Mouse (Mus musculus): ENCODE measurements at regions not wholly inside any gene's neighbourhood (a gene's known extent, or its start where the extent isn't known, plus 50 kb on each side); places are given as distances from the start of the nearest gene placed in this dataset.
A peak's percentile ranks its signal among the peaks of the same experiment; 100 is the strongest.

GRCm38 (mm10) chr13:28718169-28718867 is 235.2 kb downstream of the Sox4 start:
- in situ Hi-C loops (cut with MboI; ENCODE audit: low sequenced_read_pairs in 2 of 2, unreplicated experiment in 2 of 2): no loop called here
- H3K27ac ChIP-seq (ENCODE audit: insufficient read depth, low read depth, low read length, poor library complexity, severe bottlenecking): no peak overlapping the region
- H3K9ac ChIP-seq (ENCODE audit: insufficient read depth, low read depth, low read length, poor library complexity, severe bottlenecking): no peak overlapping the region
- no peaks in the 10 kb centered on the region for H3K36me3 ChIP-seq (ENCODE audit: control insufficient read depth, insufficient read depth, low read length, poor library complexity, severe bottlenecking)
- no peaks in the 10 kb centered on the region for H3K9me3 ChIP-seq (ENCODE audit: control insufficient read depth, insufficient read depth, low read depth, low read length)
- H3K4me1 ChIP-seq (ENCODE audit: control insufficient read depth in 2 of 2, insufficient read depth in 2 of 2, low read length in 2 of 2, poor library complexity in 1 of 2): peaks cover 12 to 14% of the 10 kb centered on the region in 2 experiments; a peak in 3 of 4 replicates
- TF ChIP-seq MAFK (IDR thresholded peaks at IDR 0.05; ENCODE audit: insufficient read depth, low read depth, low read length) (no peak), ZNF384 (IDR thresholded peaks at IDR 0.05; ENCODE audit: low read depth, low read length) (peak; percentile 91)
- no peak for DNase-seq (ENCODE audit: low read depth, low spot score)
- peak overlapping the region in 1 of 2 experiments; percentile 10; a peak in 2 of 4 replicates for H3K4me3 ChIP-seq (ENCODE audit: insufficient read depth in 1 of 2, low read depth in 1 of 2, low read length in 2 of 2, poor library complexity in 1 of 2, severe bottlenecking in 1 of 2)

DNA sequence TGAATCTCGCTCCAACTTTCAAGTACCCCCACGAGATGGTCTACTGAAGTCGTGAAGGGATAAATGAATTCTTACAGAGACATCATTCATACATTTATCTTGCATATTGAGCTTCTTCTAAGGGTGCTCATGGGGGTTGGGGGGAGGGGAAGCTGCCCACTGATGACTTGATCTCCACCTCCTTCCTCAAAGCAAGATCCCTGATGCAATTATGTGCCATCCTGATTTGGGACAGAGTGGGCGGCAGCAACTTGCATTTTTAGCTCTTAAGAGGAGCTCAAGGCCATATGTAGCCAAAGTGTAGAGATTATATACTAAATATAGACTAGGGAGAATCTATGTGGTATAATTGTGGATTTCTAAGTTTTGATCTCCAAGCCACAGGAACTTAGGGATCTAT is 236.1 kb downstream of the Sox4 start:
- TF ChIP-seq HCFC1 (IDR thresholded peaks at IDR 0.05; ENCODE audit: borderline replicate concordance, insufficient read depth, low read length): no peak
- no peak for TF ChIP-seq ZNF384 (IDR thresholded peaks at IDR 0.05; ENCODE audit: low read depth, low read length)
- TF ChIP-seq MAFK (IDR thresholded peaks at IDR 0.05; ENCODE audit: insufficient read depth, low read depth, low read length): no peak
- no peak for TF ChIP-seq CHD2 (IDR thresholded peaks at IDR 0.05; ENCODE audit: low read depth, low read length)
- no peak for TF ChIP-seq ZC3H11A (IDR thresholded peaks at IDR 0.05; ENCODE audit: borderline replicate concordance, low read depth, low read length)
- Histone ChIP-seq H3K4me1 (ENCODE audit: control insufficient read depth in 2 of 2, insufficient read depth in 2 of 2, low read length in 2 of 2, poor library complexity in 1 of 2) (peaks cover 12 to 14% of the 10 kb centered on the region in 2 experiments; a peak in 3 of 4 replicates), H3K9me3 (ENCODE audit: control insufficient read depth, insufficient read depth, low read depth, low read length) (no peaks in the 10 kb centered on the region), H3K9ac (ENCODE audit: insufficient read depth, low read depth, low read length, poor library complexity, severe bottlenecking) (no peak overlapping the region), H3K36me3 (ENCODE audit: control insufficient read depth, insufficient read depth, low read length, poor library complexity, severe bottlenecking) (no peaks in the 10 kb centered on the region), H3K4me3 (ENCODE audit: insufficient read depth in 1 of 2, low read depth in 1 of 2, low read length in 2 of 2, poor library complexity in 1 of 2, severe bottlenecking in 1 of 2) (no peak overlapping the region), H3K27ac (ENCODE audit: insufficient read depth, low read depth, low read length, poor library complexity, severe bottlenecking) (no peak overlapping the region)
- in situ Hi-C loops (cut with MboI; ENCODE audit: low sequenced_read_pairs in 2 of 2, unreplicated experiment in 2 of 2): no loop called here
- DNase-seq (ENCODE audit: low read depth, low spot score): no peak

GRCm38 (mm10) chr13:28709966-28710365 is 243.5 kb downstream of the Sox4 start:
- Histone ChIP-seq H3K36me3 (ENCODE audit: control insufficient read depth, insufficient read depth, low read length, poor library complexity, severe bottlenecking) (no peaks in the 10 kb centered on the region), H3K27ac (ENCODE audit: insufficient read depth, low read depth, low read length, poor library complexity, severe bottlenecking) (no peak overlapping the region), H3K9me3 (ENCODE audit: control insufficient read depth, insufficient read depth, low read depth, low read length) (no peaks in the 10 kb centered on the region), H3K4me3 (ENCODE audit: insufficient read depth in 1 of 2, low read depth in 1 of 2, low read length in 2 of 2, poor library complexity in 1 of 2, severe bottlenecking in 1 of 2) (no peak overlapping the region), H3K9ac (ENCODE audit: insufficient read depth, low read depth, low read length, poor library complexity, severe bottlenecking) (no peak overlapping the region), H3K4me1 (ENCODE audit: control insufficient read depth in 2 of 2, insufficient read depth in 2 of 2, low read length in 2 of 2, poor library complexity in 1 of 2) (peaks cover 0 to 4% of the 10 kb centered on the region in 2 experiments; a peak in 1 of 4 replicates)
- in situ Hi-C loops (cut with MboI; ENCODE audit: low sequenced_read_pairs in 2 of 2, unreplicated experiment in 2 of 2): no loop called here
- DNase-seq (ENCODE audit: low read depth, low spot score): no peak
- TF ChIP-seq HCFC1 (IDR thresholded peaks at IDR 0.05; ENCODE audit: borderline replicate concordance, insufficient read depth, low read length) (no peak), CHD2 (IDR thresholded peaks at IDR 0.05; ENCODE audit: low read depth, low read length) (no peak), ZC3H11A (IDR thresholded peaks at IDR 0.05; ENCODE audit: borderline replicate concordance, low read depth, low read length) (no peak), ZNF384 (IDR thresholded peaks at IDR 0.05; ENCODE audit: low read depth, low read length) (no peak), MAFK (IDR thresholded peaks at IDR 0.05; ENCODE audit: insufficient read depth, low read depth, low read length) (no peak)

DNA sequence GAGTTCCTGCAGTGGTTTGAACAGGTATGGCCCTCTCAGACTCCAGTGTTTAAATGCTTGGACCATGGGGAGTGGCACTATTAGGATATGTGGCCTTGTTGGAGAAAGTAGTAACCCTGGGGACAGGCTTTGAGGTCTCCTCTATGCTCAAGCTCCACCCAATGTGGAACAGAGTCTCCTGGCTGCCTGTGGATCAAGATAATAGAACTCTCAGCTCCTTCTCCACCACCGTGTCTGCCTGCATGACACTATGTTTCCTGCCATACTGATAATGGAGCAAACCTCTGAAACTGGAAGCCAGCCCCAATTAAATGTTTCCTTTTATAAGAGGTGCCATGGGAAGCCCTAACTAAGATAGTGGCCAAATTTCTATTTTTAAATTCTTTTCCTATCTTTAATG is 252.2 kb downstream of the Sox4 start:
- in situ Hi-C loops (cut with MboI; ENCODE audit: low sequenced_read_pairs in 2 of 2, unreplicated experiment in 2 of 2): no loop called here
- Histone ChIP-seq H3K4me1 (ENCODE audit: control insufficient read depth in 2 of 2, insufficient read depth in 2 of 2, low read length in 2 of 2, poor library complexity in 1 of 2) (peaks cover 4 to 11% of the 10 kb centered on the region in 2 experiments; a peak in 3 of 4 replicates), H3K9me3 (ENCODE audit: control insufficient read depth, insufficient read depth, low read depth, low read length) (no peaks in the 10 kb centered on the region), H3K27ac (ENCODE audit: insufficient read depth, low read depth, low read length, poor library complexity, severe bottlenecking) (no peak overlapping the region), H3K4me3 (ENCODE audit: insufficient read depth in 1 of 2, low read depth in 1 of 2, low read length in 2 of 2, poor library complexity in 1 of 2, severe bottlenecking in 1 of 2) (no peak overlapping the region), H3K36me3 (ENCODE audit: control insufficient read depth, insufficient read depth, low read length, poor library complexity, severe bottlenecking) (no peaks in the 10 kb centered on the region), H3K9ac (ENCODE audit: insufficient read depth, low read depth, low read length, poor library complexity, severe bottlenecking) (no peak overlapping the region)
- TF ChIP-seq ZNF384 (IDR thresholded peaks at IDR 0.05; ENCODE audit: low read depth, low read length) (no peak), CHD2 (IDR thresholded peaks at IDR 0.05; ENCODE audit: low read depth, low read length) (no peak), HCFC1 (IDR thresholded peaks at IDR 0.05; ENCODE audit: borderline replicate concordance, insufficient read depth, low read length) (no peak), MAFK (IDR thresholded peaks at IDR 0.05; ENCODE audit: insufficient read depth, low read depth, low read length) (no peak), ZC3H11A (IDR thresholded peaks at IDR 0.05; ENCODE audit: borderline replicate concordance, low read depth, low read length) (no peak)
- no peak for DNase-seq (ENCODE audit: low read depth, low spot score)

All from ES-E14 (cell line).